Mouse (Mus musculus) c-Kit-negative CD71-positive TER-119-positive erythroid progenitor cells, embryonic 14.5 days (primary cell): ENCODE measurements around the gene Heatr9.
"Not testable (repeated sequence)": the region's sequence is repeated elsewhere in the genome, so short reads cannot be mapped to it uniquely, and the experiment has no call there.

ENCODE experiments used
- DNase-seq: peaks from one replicate; pipeline ENCODE4 v3.0.0-alpha.2; 2013; ENCODE audit warnings: low read depth, low spot score

Heatr9 gene

GRCm38 (mm10) chr11:83522075-83522474 is at the start of gene Heatr9:
Gene Heatr9 (minus strand): TSS chr11:83522175.
- DNase-seq: no peak

- no peak for DNase-seq
Measured at GRCm38 (mm10) chr11:83570189-83570588, 48.2 kb upstream of the Heatr9 start.

- DNase-seq: no peak
Measured at GRCm38 (mm10) chr11:83569249-83569648, 47.3 kb upstream of the Heatr9 start.

GRCm38 (mm10) chr11:83568786-83569185 is 46.8 kb upstream of the Heatr9 start:
- DNase-seq: no peak

- no peak for DNase-seq
Measured at GRCm38 (mm10) chr11:83568061-83568460, 46.1 kb upstream of the Heatr9 start.

- no peak for DNase-seq
Measured at GRCm38 (mm10) chr11:83567311-83567710, 45.3 kb upstream of the Heatr9 start.

- DNase-seq: no peak
Measured at GRCm38 (mm10) chr11:83566617-83567016, 44.6 kb upstream of the Heatr9 start.

- DNase-seq: no peak
Measured at GRCm38 (mm10) chr11:83563754-83564153, 41.8 kb upstream of the Heatr9 start.

GRCm38 (mm10) chr11:83562311-83562887 is 40.4 kb upstream of the Heatr9 start:
- DNase-seq: no peak

- no peak for DNase-seq
Measured at GRCm38 (mm10) chr11:83560405-83560804, 38.4 kb upstream of the Heatr9 start.

- no peak for DNase-seq
Measured at GRCm38 (mm10) chr11:83557074-83557473, 35.1 kb upstream of the Heatr9 start.

GRCm38 (mm10) chr11:83556085-83556781 is 34.3 kb upstream of the Heatr9 start:
- DNase-seq: no peak

GRCm38 (mm10) chr11:83551668-83552067 is 29.7 kb upstream of the Heatr9 start:
- DNase-seq: no peak

GRCm38 (mm10) chr11:83551037-83551436 is 29.1 kb upstream of the Heatr9 start:
- DNase-seq: not testable (repeated sequence)

GRCm38 (mm10) chr11:83550186-83550632 is 28.2 kb upstream of the Heatr9 start:
- no peak for DNase-seq

GRCm38 (mm10) chr11:83544214-83544613 is 22.2 kb upstream of the Heatr9 start:
- DNase-seq: no peak

- no peak for DNase-seq
Measured at GRCm38 (mm10) chr11:83541415-83541814, 19.4 kb upstream of the Heatr9 start.

GRCm38 (mm10) chr11:83540931-83541330 is 19.0 kb upstream of the Heatr9 start:
- no peak for DNase-seq

GRCm38 (mm10) chr11:83538705-83539314 is 16.8 kb upstream of the Heatr9 start:
- no peak for DNase-seq

GRCm38 (mm10) chr11:83536831-83537230 is 14.9 kb upstream of the Heatr9 start:
- no peak for DNase-seq

GRCm38 (mm10) chr11:83534609-83535423 is 12.8 kb upstream of the Heatr9 start:
- DNase-seq: no peak

- DNase-seq: no peak
Measured at GRCm38 (mm10) chr11:83534143-83534542, 12.2 kb upstream of the Heatr9 start.
